Mouse (Mus musculus): Measurements from ENCODE around the gene Cpsf4l. TPM values are rescaled to one million over a fixed set of nuclear protein-coding genes. Genes with fewer than 3 reads are reported as not detected.

Cpsf4l gene
- polyA plus RNA-seq (2015; fragmentation: Nextera tagmentation; extraction: Ambion mirVana): 0.37 TPM in 1 of 2 replicates, not detected in the other

GRCm38 (mm10) chr11:113709731-113710256 lies at the start of gene Cpsf4l:
Gene Cpsf4l (minus strand): TSS chr11:113710017.

GRCm38 (mm10) chr11:113751484-113752084 lies 41.8 kb upstream of the Cpsf4l start, which contains the start of gene Cdc42ep4:
Gene Cdc42ep4 (minus strand): TSS chr11:113751881.

GRCm38 (mm10) chr11:113683957-113684706 lies 25.7 kb downstream of the Cpsf4l start, which contains the start of the genes Fam104a and D11Wsu47e:
Gene Fam104a (minus strand): TSS chr11:113684155.
Gene D11Wsu47e (plus strand): TSS chr11:113684412.

GRCm38 (mm10) chr11:113649353-113650210 lies 60.2 kb downstream of the Cpsf4l start, which contains the start of gene Slc39a11:
Gene Slc39a11 (minus strand): TSS chr11:113650079.

GRCm38 (mm10) chr11:113648690-113649352 lies 61.0 kb downstream of the Cpsf4l start, which contains the start of gene Cog1:
Gene Cog1 (plus strand): TSS chr11:113649169.

Other genes starting within 250 kb of the Cpsf4l start
- gene Sstr2, start 90.7 kb downstream of the Cpsf4l start, polyA plus RNA-seq (2015; fragmentation: Nextera tagmentation; extraction: Ambion mirVana): 4.3 and 4.5 TPM in 2 replicates
- gene Cog1, start 60.8 kb downstream of the Cpsf4l start, polyA plus RNA-seq (2015; fragmentation: Nextera tagmentation; extraction: Ambion mirVana): 14.9 and 21.4 TPM in 2 replicates
- 17.1 and 24.4 TPM in 2 replicates for gene Slc39a11, start 59.9 kb downstream of the Cpsf4l start, polyA plus RNA-seq (2015; fragmentation: Nextera tagmentation; extraction: Ambion mirVana)
- 41.9 and 43.5 TPM in 2 replicates for gene Fam104a, start 25.9 kb downstream of the Cpsf4l start, polyA plus RNA-seq (2015; fragmentation: Nextera tagmentation; extraction: Ambion mirVana)
- 11.4 and 16.8 TPM in 2 replicates for gene D11Wsu47e, start 25.6 kb downstream of the Cpsf4l start, polyA plus RNA-seq (2015; fragmentation: Nextera tagmentation; extraction: Ambion mirVana)
- 44.2 and 60.5 TPM in 2 replicates for gene Cdc42ep4, start 41.9 kb upstream of the Cpsf4l start, polyA plus RNA-seq (2015; fragmentation: Nextera tagmentation; extraction: Ambion mirVana)

All from adrenal gland, postnatal 0 days (tissue).